In the genomic region with DNA sequence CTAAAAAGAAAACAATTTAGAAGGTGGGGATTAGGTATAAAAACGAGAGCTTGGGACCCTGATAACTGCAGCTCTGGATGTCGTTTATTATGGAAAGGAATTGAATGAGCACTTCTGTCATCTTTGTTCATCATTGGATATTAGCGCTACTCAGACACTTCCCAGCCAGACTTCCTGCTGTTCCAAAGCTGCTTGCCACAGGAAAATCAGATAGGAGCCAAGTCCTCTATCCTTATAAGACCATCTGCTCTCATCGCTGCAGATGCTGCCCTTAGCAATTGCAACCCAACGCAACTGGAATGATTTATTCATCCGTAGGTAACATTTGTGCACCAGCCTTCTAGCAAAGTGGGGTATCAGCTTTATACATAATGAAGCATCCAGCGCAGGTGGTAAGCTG, we compare ENCODE assay signal across 18 mouse cellular contexts. TPM values are rescaled to one million over a fixed set of nuclear protein-coding genes. Genes with fewer than 3 reads are reported as not detected.
DNase-seq lines count a peak whose midpoint lies in the region; ATAC-seq and TF ChIP-seq lines count a peak whose summit lies in the region.
"Had no signal": no experiment of that assay in that cellular context is flagged by ENCODE, and none has a peak within 500 bp of the region (broad histone marks: within the 10 kb centered on the region; RNA-seq: fewer than 3 reads in every experiment).

No protein-coding gene starts in this region.

- H3K4me1 ChIP-seq in forebrain, postnatal 0 days (ENCODE audit: insufficient read depth), result no peaks in the 10 kb centered on the region
- no peaks in the 10 kb centered on the region for H3K4me1 ChIP-seq in heart, embryonic 12.5 days (replicated peaks)
- H3K4me1 ChIP-seq: embryonic facial prominence, embryonic 10.5 days; heart, embryonic 13.5 days; liver, embryonic 15.5 days had no signal

- 59% methylated on average over 7 of the region's 7 CpGs for WGBS in forebrain, postnatal 0 days
- WGBS in heart, embryonic 12.5 days, result 84% methylated on average over 7 of the region's 7 CpGs

- no peaks in the 10 kb centered on the region for H3K9me3 ChIP-seq in forebrain, postnatal 0 days (ENCODE audit: low read length)
- H3K9me3 ChIP-seq in heart, embryonic 12.5 days (replicated peaks), result no peaks in the 10 kb centered on the region
- H3K9me3 ChIP-seq: embryonic facial prominence, embryonic 10.5 days; heart, embryonic 13.5 days; liver, embryonic 15.5 days had no signal

- 0 out of 2 replicates have a peak overlapping the region, but pooled peaks have one; percentile 15 for H3K27ac ChIP-seq in forebrain, postnatal 0 days (ENCODE audit: low read depth, low read length)
- H3K27ac ChIP-seq in heart, embryonic 12.5 days (ENCODE audit: poor library complexity, severe bottlenecking), result no peak overlapping the region
- H3K27ac ChIP-seq: embryonic facial prominence, embryonic 10.5 days; heart, embryonic 13.5 days; liver, embryonic 15.5 days had no signal

- H3K4me2 ChIP-seq in forebrain, postnatal 0 days (ENCODE audit: low read depth), result no peak overlapping the region
- no peak overlapping the region for H3K4me2 ChIP-seq in heart, embryonic 12.5 days
- H3K4me2 ChIP-seq: heart, embryonic 13.5 days; liver, embryonic 15.5 days had no signal

- H3K9ac ChIP-seq in forebrain, postnatal 0 days, result no peak overlapping the region
- H3K9ac ChIP-seq in heart, embryonic 12.5 days, result no peak overlapping the region
- H3K9ac ChIP-seq: heart, embryonic 13.5 days; liver, embryonic 15.5 days had no signal

- peak; percentile 54; the same call in 1 of the 2 replicates for ATAC-seq in forebrain, postnatal 0 days
- no peak for ATAC-seq in heart, embryonic 12.5 days (ENCODE audit: insufficient number of reproducible peaks, low FRiP score)
- ATAC-seq: activated CD4-positive, CD25-positive, alpha-beta regulatory T cell, adult 4 months; CD4-positive, CD25-positive, alpha-beta regulatory T cell, adult 4 months had no signal

- TF ChIP-seq CTCF in forebrain, postnatal 0 days (IDR thresholded peaks at IDR 0.05; ENCODE audit: low read depth), result no peak

- peak; percentile 65 for DNase-seq in left cerebral cortex, postnatal 4 days
- DNase-seq in left cerebral cortex, adult 8-10 months (ENCODE audit: low spot score in 2 of 2), result no peak
- DNase-seq in cerebellum, adult 8-10 months, result peak; percentile 68
- DNase-seq in forebrain, postnatal 0 days, result peak; percentile 34
- peak; percentile 27 for DNase-seq in retina, postnatal 1 day
- no peak for DNase-seq in frontal cortex, postnatal 14 days (ENCODE audit: low spot score in 2 of 2)
- DNase-seq: gastrocnemius, postnatal 10 days; kidney, postnatal 25 days; lung, postnatal 36 days; midbrain, embryonic 14.5 days; right cerebral cortex, postnatal 14 days; thymus, postnatal 36 days had no signal

- no peaks in the 10 kb centered on the region for H3K36me3 ChIP-seq in forebrain, postnatal 0 days (ENCODE audit: insufficient read depth)
- 0 out of 2 replicates have a peak, but pooled peaks cover 2% of the 10 kb centered on the region for H3K36me3 ChIP-seq in heart, embryonic 12.5 days
- H3K36me3 ChIP-seq: liver, embryonic 15.5 days had no signal

- intact Hi-C loops in left cerebral cortex, postnatal 4 days (cut with DNase I), result no loop called here

- H3K27me3 ChIP-seq in forebrain, postnatal 0 days (ENCODE audit: insufficient read depth, low read length), result no peaks in the 10 kb centered on the region
- no peaks in the 10 kb centered on the region for H3K27me3 ChIP-seq in heart, embryonic 12.5 days (replicated peaks)
- H3K27me3 ChIP-seq: heart, embryonic 13.5 days; liver, embryonic 15.5 days had no signal

- no peak overlapping the region for H3K4me3 ChIP-seq in forebrain, postnatal 0 days (ENCODE audit: low read depth, low read length)
- no peak overlapping the region for H3K4me3 ChIP-seq in heart, embryonic 12.5 days
- H3K4me3 ChIP-seq: embryonic facial prominence, embryonic 10.5 days; heart, embryonic 13.5 days; liver, embryonic 15.5 days had no signal

RNA-seq across cellular contexts. Expression of gene Fam168a, which starts 52.3 kb away (rescaled TPM):
- total RNA-seq in left cerebral cortex, postnatal 4 days (2021), result 100 to 1,000 TPM; 240 to 242 TPM
- 100 to 1,000 TPM; 212 to 237 (median 224) TPM for total RNA-seq in left cerebral cortex, adult 8-10 months (2022)
- total RNA-seq in forebrain, postnatal 0 days (2014; rRNA removed), result 84.0 and 116 TPM in 2 replicates
- polyA plus RNA-seq in forebrain, postnatal 0 days (2015; fragmentation: Nextera tagmentation; extraction: Ambion mirVana), result 90.1 and 91.7 TPM in 2 replicates
- polyA plus RNA-seq in heart, embryonic 12.5 days (2016; fragmentation: Nextera tagmentation; extraction: Ambion mirVana), result 31.4 and 31.6 TPM in 2 replicates

Comparison
In these comparisons a context has a peak if more than half of its experiments do, and no peak if none do; other contexts are left out.
1. DNase-seq: peak in left cerebral cortex, postnatal 4 days (single experiment), cerebellum, adult 8-10 months (single experiment), forebrain, postnatal 0 days (single experiment) and retina, postnatal 1 day (single experiment); none in left cerebral cortex, adult 8-10 months (0 of 2) and frontal cortex, postnatal 14 days (0 of 2).